Mouse (Mus musculus): ENCODE data around the gene Rab8a. TPM values are rescaled to one million over a fixed set of nuclear protein-coding genes. Genes with fewer than 3 reads are reported as not detected.

The Rab8a gene
- polyA plus RNA-seq, 1 experiment: 67.6 TPM

GRCm38 (mm10) chr8:72169681-72170249 is 8.8 kb downstream of the Rab8a start:
- Histone ChIP-seq H3K4me1 (ENCODE audit: control insufficient read depth, insufficient read depth, low read length) (no peaks in the 10 kb centered on the region), H3K4me3 (replicated peaks; ENCODE audit: insufficient read depth, low read depth, low read length) (no peak overlapping the region), H3K27me3 (ENCODE audit: control insufficient read depth, insufficient read depth, low read length) (no peaks in the 10 kb centered on the region), H3K27ac (ENCODE audit: insufficient read depth, low read length) (no peak overlapping the region)
- TF ChIP-seq POLR2A (IDR thresholded peaks at IDR 0.05; ENCODE audit: borderline replicate concordance, insufficient read depth, low read length) (no peak), CTCF (IDR thresholded peaks at IDR 0.05; ENCODE audit: borderline replicate concordance, insufficient read depth, low read depth, low read length) (no peak)
- WGBS: 86% methylated on average over 3 of the region's 3 CpGs
- DNase-seq: no peak

- TF ChIP-seq CTCF (IDR thresholded peaks at IDR 0.05; ENCODE audit: borderline replicate concordance, insufficient read depth, low read depth, low read length): peak; percentile 84
- no peak for TF ChIP-seq POLR2A (IDR thresholded peaks at IDR 0.05; ENCODE audit: borderline replicate concordance, insufficient read depth, low read length)
- Histone ChIP-seq H3K4me1 (ENCODE audit: control insufficient read depth, insufficient read depth, low read length) (peaks cover 13% of the 10 kb centered on the region; the same call in 1 of the 2 replicates), H3K27me3 (ENCODE audit: control insufficient read depth, insufficient read depth, low read length) (no peaks in the 10 kb centered on the region), H3K4me3 (replicated peaks; ENCODE audit: insufficient read depth, low read depth, low read length) (no peak overlapping the region), H3K27ac (ENCODE audit: insufficient read depth, low read length) (no peak overlapping the region)
- 44% methylated on average over 5 of the region's 5 CpGs for WGBS
- peak; percentile 70 to 75 for DNase-seq
Measured at GRCm38 (mm10) chr8:72177346-72177925, 16.4 kb downstream of the Rab8a start.

- H3K4me3 ChIP-seq (replicated peaks; ENCODE audit: insufficient read depth, low read depth, low read length): no peak overlapping the region
- DNase-seq: no peak
- H3K27me3 ChIP-seq (ENCODE audit: control insufficient read depth, insufficient read depth, low read length): no peaks in the 10 kb centered on the region
- no peaks in the 10 kb centered on the region for H3K4me1 ChIP-seq (ENCODE audit: control insufficient read depth, insufficient read depth, low read length)
- WGBS: 14% methylated on average over 2 of the region's 2 CpGs
- TF ChIP-seq POLR2A (IDR thresholded peaks at IDR 0.05; ENCODE audit: borderline replicate concordance, insufficient read depth, low read length) (no peak), CTCF (IDR thresholded peaks at IDR 0.05; ENCODE audit: borderline replicate concordance, insufficient read depth, low read depth, low read length) (no peak)
- no peak overlapping the region for H3K27ac ChIP-seq (ENCODE audit: insufficient read depth, low read length)
Measured at GRCm38 (mm10) chr8:72183554-72184202, 22.7 kb downstream of the Rab8a start.

DNA sequence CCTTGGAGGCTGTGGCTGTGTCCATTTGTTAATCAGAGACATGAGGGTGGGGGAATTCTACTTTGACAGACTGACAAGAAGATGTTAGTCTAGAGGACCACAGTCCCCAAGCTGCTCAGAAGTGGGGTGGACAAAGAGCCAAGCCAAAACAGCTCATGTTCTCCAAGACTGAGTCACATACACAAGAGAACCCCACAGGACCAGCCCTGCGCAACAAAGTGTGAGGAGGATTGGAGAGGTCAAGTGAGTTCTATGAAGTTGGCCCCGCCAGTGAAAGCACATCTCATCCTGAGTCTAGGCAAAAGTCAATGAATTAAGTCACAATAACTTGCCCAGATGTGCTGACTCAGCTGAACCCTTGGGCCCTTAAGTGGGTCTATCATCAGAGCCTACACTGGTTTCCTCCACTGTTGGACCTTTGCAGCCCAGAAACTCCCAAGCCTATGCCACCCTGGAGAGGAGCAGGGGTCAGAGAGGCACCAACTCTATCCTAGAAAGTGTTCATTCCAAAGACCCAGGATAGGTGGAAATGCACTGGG is 26.9 kb downstream of the Rab8a start:
- Histone ChIP-seq H3K4me3 (replicated peaks; ENCODE audit: insufficient read depth, low read depth, low read length) (no peak overlapping the region), H3K4me1 (ENCODE audit: control insufficient read depth, insufficient read depth, low read length) (no peaks in the 10 kb centered on the region), H3K27ac (ENCODE audit: insufficient read depth, low read length) (no peak overlapping the region), H3K27me3 (ENCODE audit: control insufficient read depth, insufficient read depth, low read length) (no peaks in the 10 kb centered on the region)
- WGBS: 81% methylated on average over 2 of the region's 2 CpGs
- DNase-seq: no peak
- TF ChIP-seq POLR2A (IDR thresholded peaks at IDR 0.05; ENCODE audit: borderline replicate concordance, insufficient read depth, low read length) (no peak), CTCF (IDR thresholded peaks at IDR 0.05; ENCODE audit: borderline replicate concordance, insufficient read depth, low read depth, low read length) (no peak)

DNA sequence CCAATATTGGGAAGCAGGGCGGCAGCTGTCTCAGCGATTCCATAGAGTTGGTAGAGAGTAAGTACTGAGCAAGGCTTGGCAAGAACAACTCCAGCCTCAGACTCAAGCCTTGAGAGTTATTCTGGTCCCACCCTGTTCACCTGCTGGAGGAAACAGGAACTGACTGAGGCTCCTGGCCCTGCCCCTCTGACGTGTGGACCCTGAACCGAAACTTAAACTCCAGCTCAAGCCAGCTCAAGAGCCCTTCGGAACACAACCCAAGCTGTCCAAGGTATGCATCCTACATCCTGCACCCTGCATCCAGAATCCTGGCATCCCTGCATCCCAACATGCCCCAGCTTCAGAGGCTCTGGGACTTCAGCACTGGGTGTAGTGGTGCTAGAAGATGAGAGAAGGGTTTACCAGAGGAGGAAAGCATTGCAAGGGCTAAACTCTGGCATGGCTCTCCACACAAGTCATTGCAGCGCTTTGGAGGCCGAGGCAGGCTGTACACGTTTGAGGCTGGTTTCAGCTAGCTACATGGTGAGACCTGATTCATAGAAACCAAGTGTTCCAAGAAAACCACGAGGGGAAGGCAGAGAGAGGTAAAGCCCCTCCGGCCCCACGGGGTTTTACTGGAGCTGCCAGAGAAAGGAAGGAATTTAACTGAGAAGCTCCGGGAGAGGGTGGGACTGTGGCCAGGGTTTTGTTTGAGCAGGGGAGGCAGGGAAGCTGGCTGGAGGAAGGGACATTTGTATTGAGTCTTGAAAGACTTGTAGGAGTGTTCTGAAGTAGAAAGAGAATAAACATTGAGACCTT is 28.6 kb downstream of the Rab8a start, which contains the start of gene Hsh2d:
TSS of gene Hsh2d (plus strand) at position 222 of the 798 bp plus-strand sequence.
- Histone ChIP-seq H3K4me1 (ENCODE audit: control insufficient read depth, insufficient read depth, low read length) (no peaks in the 10 kb centered on the region), H3K27me3 (ENCODE audit: control insufficient read depth, insufficient read depth, low read length) (no peaks in the 10 kb centered on the region), H3K27ac (ENCODE audit: insufficient read depth, low read length) (no peak within 1 kb of the TSS), H3K4me3 (replicated peaks; ENCODE audit: insufficient read depth, low read depth, low read length) (no peak within 1 kb of the TSS)
- DNase-seq: no peak
- 53% methylated on average over 12 of the region's 12 CpGs for WGBS
- TF ChIP-seq CTCF (IDR thresholded peaks at IDR 0.05; ENCODE audit: borderline replicate concordance, insufficient read depth, low read depth, low read length) (no peak), POLR2A (IDR thresholded peaks at IDR 0.05; ENCODE audit: borderline replicate concordance, insufficient read depth, low read length) (no peak)

DNA sequence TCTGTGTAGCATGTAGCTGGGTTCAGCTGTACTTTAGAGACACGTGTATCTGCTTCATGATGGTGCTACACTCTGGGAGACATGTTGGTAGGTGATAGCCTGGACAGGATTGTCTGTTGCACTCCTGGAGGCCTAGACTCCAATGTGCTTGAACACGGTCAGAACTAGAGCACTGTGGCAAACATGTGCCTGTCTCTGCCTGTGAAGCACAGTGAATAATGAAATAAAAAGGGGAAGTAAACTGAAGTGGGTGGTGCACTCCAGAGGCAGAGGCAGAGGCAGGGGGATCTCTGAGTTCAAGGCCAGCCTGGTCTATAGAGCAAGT is 29.2 kb downstream of the Rab8a start:
- Histone ChIP-seq H3K4me1 (ENCODE audit: control insufficient read depth, insufficient read depth, low read length) (no peaks in the 10 kb centered on the region), H3K27ac (ENCODE audit: insufficient read depth, low read length) (no peak overlapping the region), H3K27me3 (ENCODE audit: control insufficient read depth, insufficient read depth, low read length) (no peaks in the 10 kb centered on the region), H3K4me3 (replicated peaks; ENCODE audit: insufficient read depth, low read depth, low read length) (no peak overlapping the region)
- DNase-seq: no peak
- TF ChIP-seq POLR2A (IDR thresholded peaks at IDR 0.05; ENCODE audit: borderline replicate concordance, insufficient read depth, low read length) (no peak), CTCF (IDR thresholded peaks at IDR 0.05; ENCODE audit: borderline replicate concordance, insufficient read depth, low read depth, low read length) (no peak)
- 71% methylated on average over 2 of the region's 2 CpGs for WGBS

- Histone ChIP-seq H3K4me1 (ENCODE audit: control insufficient read depth, insufficient read depth, low read length) (no peaks in the 10 kb centered on the region), H3K27ac (ENCODE audit: insufficient read depth, low read length) (no peak overlapping the region)
- TF ChIP-seq POLR2A (IDR thresholded peaks at IDR 0.05; ENCODE audit: borderline replicate concordance, insufficient read depth, low read length) (no peak), CTCF (IDR thresholded peaks at IDR 0.05; ENCODE audit: borderline replicate concordance, insufficient read depth, low read depth, low read length) (no peak)
Measured at GRCm38 (mm10) chr8:72192065-72192464, 31.1 kb downstream of the Rab8a start.

More at GRCm38 (mm10) chr8:72192065-72192464, 31.1 kb downstream of the Rab8a start:
- no peaks in the 10 kb centered on the region for H3K27me3 ChIP-seq (ENCODE audit: control insufficient read depth, insufficient read depth, low read length)
- H3K4me3 ChIP-seq (replicated peaks; ENCODE audit: insufficient read depth, low read depth, low read length): no peak overlapping the region
- DNase-seq: no peak
